Mouse (Mus musculus) layer of hippocampus, adult 11-12 months (tissue): ENCODE measurements around the gene BC029722.

Experiments used
- DNase-seq: peaks from one replicate; pipeline ENCODE4 v3.0.0; 2022; ENCODE audit warnings: low spot score

Gene BC029722

DNA sequence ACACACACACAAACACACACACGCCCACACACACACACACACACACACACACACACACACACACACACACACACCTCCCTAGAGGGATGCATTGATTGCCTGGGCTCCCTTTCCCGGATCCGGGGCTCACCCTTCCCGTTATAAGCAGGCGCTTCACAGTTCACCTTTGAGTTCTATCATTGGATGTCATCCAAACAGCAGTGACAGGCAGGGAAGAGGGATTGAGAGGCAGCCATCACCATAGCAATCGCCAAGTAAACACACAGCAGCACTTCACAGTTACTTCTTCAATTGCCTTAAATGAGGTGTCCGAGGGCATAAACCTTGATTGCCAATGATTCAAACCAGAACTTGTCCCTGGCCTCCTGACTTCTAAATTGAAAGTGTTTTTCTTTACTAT, 40.2 kb downstream of the BC029722 start:
- DNase-seq: no peak

DNA sequence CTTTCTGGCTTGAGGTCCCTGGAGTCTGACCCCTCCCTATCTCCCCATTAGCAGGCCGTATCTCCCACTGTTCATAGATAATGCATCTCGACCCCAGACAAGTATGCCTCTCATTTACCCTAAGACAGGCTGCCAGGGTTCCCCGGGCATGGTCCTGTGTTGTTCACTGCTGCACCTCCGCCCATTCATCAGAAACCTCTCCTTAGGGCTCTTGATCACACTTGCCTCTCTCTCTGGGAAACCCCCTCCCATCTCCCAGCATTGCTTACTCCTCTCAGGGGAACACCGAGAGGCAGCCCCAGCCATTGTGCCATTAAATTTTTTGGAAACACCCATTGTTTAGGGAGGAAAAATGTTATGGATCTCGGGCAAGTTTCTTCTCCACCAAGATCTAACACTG, 41.2 kb downstream of the BC029722 start:
- no peak for DNase-seq

- DNase-seq: no peak
Observed at GRCm38 (mm10) chr2:155777688-155777985, 41.6 kb downstream of the BC029722 start.

- no peak for DNase-seq
Observed at GRCm38 (mm10) chr2:155776824-155777687, 42.2 kb downstream of the BC029722 start.

GRCm38 (mm10) chr2:155775685-155776263, 43.5 kb downstream of the BC029722 start:
- peak; percentile 22 for DNase-seq

DNA sequence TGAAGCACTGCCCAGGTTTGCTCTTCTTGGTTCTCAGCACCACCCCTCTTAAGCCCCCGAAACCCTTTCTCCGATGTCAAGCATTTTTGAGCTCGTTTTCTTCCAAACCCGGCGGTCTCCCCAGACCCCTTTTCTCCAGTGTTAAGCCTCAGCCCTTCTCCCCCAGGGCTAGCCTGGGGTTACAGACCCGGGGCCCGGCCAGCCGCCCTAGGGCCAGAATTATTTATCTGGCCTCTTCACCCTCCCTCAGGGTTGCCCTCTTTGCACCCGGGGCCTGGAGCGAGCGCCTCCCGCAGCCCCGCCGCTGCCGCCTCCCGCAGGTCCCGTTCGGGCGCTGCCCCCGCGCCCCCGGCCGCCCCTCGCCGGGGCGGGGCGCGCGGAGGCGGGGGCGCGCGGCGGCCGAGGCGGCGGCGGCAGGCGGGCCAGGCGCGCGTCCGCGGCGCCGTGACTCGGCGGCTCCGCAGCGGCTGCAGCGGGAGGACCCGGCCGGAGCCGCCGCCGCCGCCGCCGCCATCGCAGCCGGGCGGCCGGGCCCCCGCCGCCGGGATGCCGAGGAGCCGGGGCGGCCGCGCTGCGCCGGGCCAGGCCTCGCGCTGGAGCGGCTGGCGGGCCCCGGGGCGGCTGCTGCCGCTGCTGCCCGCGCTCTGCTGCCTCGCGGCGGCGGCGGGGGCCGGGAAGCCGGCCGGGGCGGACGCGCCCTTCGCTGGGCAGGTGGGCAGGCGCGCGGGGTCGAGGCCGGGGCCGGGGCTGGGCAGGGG, 44.1 kb downstream of the BC029722 start, which contains the start of gene Mmp24:
Gene Mmp24, plus strand, starts transcription at position 416 of the 758 bp plus-strand sequence.
- no peak for DNase-seq

- DNase-seq: no peak
Observed at GRCm38 (mm10) chr2:155774261-155774926, 44.8 kb downstream of the BC029722 start.

- DNase-seq: no peak
Observed at GRCm38 (mm10) chr2:155773664-155774063, 45.6 kb downstream of the BC029722 start.
